Mouse (Mus musculus) liver, adult 2 months (tissue): ENCODE measurements around the gene Porcn.

Experiments used
- CTCF ChIP-seq: fragments of 200-500 bp; IDR thresholded peaks from 2 replicates; pipeline ENCODE4 v1.5.1; 2011; ENCODE audit warnings: low read depth, low read length, control low read depth
- POLR2A ChIP-seq: fragments of 200-500 bp; IDR thresholded peaks from 2 replicates; pipeline ENCODE4 v1.6.1; 2011; ENCODE audit warnings: low read length, control low read depth; ENCODE audit not compliant: insufficient read depth; ENCODE audit errors: extremely low read depth

DNA sequence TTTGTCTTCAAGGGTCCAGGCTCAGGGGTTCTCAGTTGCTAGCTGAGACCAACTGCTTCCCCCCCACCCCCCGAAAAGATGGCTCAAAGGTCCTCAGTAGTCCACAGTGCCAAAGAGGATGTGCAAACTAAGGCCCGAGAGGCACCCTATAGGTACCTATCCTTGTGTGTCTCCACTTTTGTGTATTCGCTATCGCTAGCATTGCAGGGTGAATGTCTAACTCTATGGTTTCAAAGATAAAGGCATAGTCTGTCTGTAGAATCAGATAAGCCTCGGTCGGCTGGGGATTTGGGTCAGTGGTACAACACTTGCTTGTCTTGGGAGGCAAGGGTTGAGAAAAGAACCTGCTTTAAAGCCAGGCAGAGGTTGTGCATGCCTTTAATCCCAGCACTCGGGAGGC lies 17.1 kb upstream of the Porcn start:
- TF ChIP-seq CTCF (no peak), POLR2A (no peak)
